Mouse (Mus musculus) embryonic facial prominence, embryonic 12.5 days (tissue): ENCODE measurements around the gene Ptrhd1. TPM values are rescaled to one million over a fixed set of nuclear protein-coding genes. Genes with fewer than 3 reads are reported as not detected.

ENCODE experiments used
- ATAC-seq: fragments of 200-750 bp; cut with Nextera tagmentation; 2 replicates; pipeline ENCODE4 v1.8.0; 2017; ENCODE audit not compliant: insufficient number of reproducible peaks, insufficient read depth, low FRiP score, low TSS enrichment
- H3K27ac ChIP-seq: fragments of 300-500 bp; sonication (generic); 2 replicates; pipeline ENCODE4 v1.5.1; 2016; ENCODE audit warnings: mild to moderate bottlenecking
- H3K27me3 ChIP-seq: fragments of 300-500 bp; sonication (generic); 2 replicates; pipeline ENCODE4 v1.6.1; 2016; ENCODE audit warnings: mild to moderate bottlenecking, moderate library complexity
- H3K36me3 ChIP-seq: fragments of 300-500 bp; sonication (generic); 2 replicates; pipeline ENCODE4 v1.6.1; 2016; ENCODE audit warnings: mild to moderate bottlenecking
- H3K4me1 ChIP-seq: fragments of 300-500 bp; sonication (generic); 2 replicates; pipeline ENCODE4 v1.6.1; 2016
- H3K4me2 ChIP-seq: fragments of 300-500 bp; sonication (generic); replicated peaks from 2 replicates; pipeline ENCODE4 v1.6.1; 2016; ENCODE audit warnings: mild to moderate bottlenecking, moderate library complexity
- H3K4me3 ChIP-seq: fragments of 300-500 bp; sonication (generic); 2 replicates; pipeline ENCODE4 v1.5.1; 2016; ENCODE audit warnings: mild to moderate bottlenecking
- H3K9ac ChIP-seq: fragments of 300-500 bp; sonication (generic); 2 replicates; pipeline ENCODE4 v1.6.1; 2016; ENCODE audit warnings: mild to moderate bottlenecking, moderate library complexity
- H3K9me3 ChIP-seq: fragments of 300-500 bp; sonication (generic); 2 replicates; pipeline ENCODE4 v1.6.1; 2016; ENCODE audit warnings: mild to moderate bottlenecking, moderate library complexity
- WGBS: fragments of 180-500 bp; shearing (Covaris S2); methylation state at CpG from one replicate; pipeline ENCODE4 v1.1.7; 2016; 5-methylcytosine and 5-hydroxymethylcytosine counted together
- polyA plus RNA-seq: library from polyadenylated mRNA; unstranded; fragments of >200 nt; fragmentation: Nextera tagmentation; extraction: Ambion mirVana; gene quantifications from 2 replicates; pipeline ENCODE4 v1.2.1, GENCODE M21; 2016

Gene Ptrhd1
- polyA plus RNA-seq, 1 experiment from 2014 or later: 4.8 TPM

DNA sequence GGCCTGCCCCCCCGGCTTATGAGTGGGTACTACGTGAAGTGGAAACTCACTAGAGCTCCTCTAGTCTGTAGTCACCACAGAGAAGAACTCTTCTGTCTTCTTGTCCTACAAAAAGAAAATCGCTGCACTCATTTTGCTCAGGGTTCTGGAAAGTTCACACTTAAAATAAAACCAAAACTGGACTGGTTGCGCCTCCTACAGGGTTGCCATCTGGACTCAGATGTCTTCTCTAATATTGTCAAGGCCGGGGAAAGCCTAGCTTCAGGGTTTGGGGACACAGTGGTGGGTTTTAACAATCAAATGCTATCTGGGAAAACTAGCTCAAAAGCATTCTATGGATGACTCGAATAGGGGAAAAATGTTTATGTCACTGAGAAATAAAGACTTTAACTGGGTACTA lies 16.0 kb downstream of the Ptrhd1 start:
- Histone ChIP-seq H3K27me3 (no peaks in the 10 kb centered on the region), H3K4me2 (no peak overlapping the region), H3K9ac (no peak overlapping the region), H3K27ac (no peak overlapping the region), H3K9me3 (no peaks in the 10 kb centered on the region), H3K4me1 (no peaks in the 10 kb centered on the region; the same call in 1 of the 2 replicates), H3K36me3 (peaks cover 24% of the 10 kb centered on the region), H3K4me3 (no peak overlapping the region)
- 83% methylated on average over 6 of the region's 6 CpGs for WGBS
- no peak for ATAC-seq

DNA sequence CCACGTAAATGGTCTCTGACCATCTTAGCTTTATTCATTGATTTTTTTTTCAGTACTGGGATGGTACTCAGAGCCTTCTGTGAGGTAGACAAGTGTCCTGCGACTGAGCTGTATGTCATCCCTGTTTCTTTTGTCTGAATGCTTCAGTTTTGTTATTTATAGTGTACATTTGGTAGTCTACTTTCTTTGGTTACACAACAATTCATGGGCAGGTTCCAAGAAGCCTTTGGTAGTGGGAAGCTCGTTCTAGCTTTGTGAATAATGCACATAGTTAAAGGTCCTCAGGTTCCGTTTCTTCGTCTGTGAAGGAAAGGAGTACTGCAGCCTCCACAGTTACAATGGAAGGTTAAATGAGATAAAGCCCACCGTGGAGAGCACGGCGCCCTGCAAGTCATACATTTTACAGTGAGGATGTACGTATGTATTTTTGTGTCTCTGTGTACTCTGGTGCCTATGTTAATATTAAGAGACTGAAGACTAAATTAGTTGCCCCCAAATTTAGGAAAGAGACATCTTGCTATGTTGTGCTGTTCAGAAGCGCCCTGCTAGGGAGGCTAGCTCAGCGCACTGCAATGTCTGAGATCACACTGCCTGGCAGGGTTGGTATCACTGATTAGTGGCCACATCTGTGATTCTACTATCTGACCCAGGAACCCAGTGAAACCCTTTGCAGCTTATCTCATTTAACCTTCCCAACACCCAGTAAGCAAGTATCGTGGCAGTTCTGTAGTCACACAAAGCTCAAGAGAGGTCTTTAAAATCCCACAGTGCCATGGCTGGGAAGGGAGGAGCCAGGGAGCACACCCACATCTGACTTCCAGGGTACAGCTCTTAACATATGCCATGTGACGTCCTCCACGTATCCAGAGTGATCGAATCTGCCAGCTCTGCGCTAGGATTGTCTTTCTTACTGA lies 19.2 kb downstream of the Ptrhd1 start:
- no peak for ATAC-seq
- H3K27ac ChIP-seq: no peak overlapping the region
- no peak overlapping the region for H3K9ac ChIP-seq
- WGBS: 90% methylated on average over 16 of the region's 16 CpGs
- no peak overlapping the region for H3K4me3 ChIP-seq
- no peaks in the 10 kb centered on the region for H3K9me3 ChIP-seq
- no peaks in the 10 kb centered on the region for H3K4me1 ChIP-seq
- no peaks in the 10 kb centered on the region for H3K27me3 ChIP-seq
- peaks cover 31% of the 10 kb centered on the region for H3K36me3 ChIP-seq
- H3K4me2 ChIP-seq: no peak overlapping the region

DNA sequence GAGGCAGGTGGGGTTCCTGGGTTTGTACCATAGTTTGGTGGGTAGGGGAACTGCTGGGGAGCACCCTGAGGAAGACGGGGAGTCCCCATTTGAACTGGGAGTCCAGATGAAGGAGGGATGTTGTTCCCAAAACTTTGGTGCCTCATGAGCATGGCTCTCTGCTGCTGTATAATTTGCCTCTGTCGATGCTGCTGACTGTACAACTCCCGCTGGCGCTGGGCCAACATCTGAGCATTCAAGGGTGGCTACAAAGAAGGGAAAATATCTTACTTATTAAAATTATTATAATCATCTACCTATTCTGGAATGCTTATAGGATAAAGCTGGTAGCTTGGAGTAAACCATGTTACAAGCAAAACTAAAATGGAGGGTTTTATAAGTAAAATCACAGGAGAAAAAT lies 33.9 kb downstream of the Ptrhd1 start:
- ATAC-seq: no peak
- Histone ChIP-seq H3K36me3 (peaks cover 26% of the 10 kb centered on the region), H3K4me2 (no peak overlapping the region), H3K9me3 (0 out of 2 replicates have a peak, but pooled peaks cover 5% of the 10 kb centered on the region), H3K9ac (no peak overlapping the region), H3K4me3 (no peak overlapping the region), H3K27me3 (no peaks in the 10 kb centered on the region), H3K27ac (no peak overlapping the region), H3K4me1 (no peaks in the 10 kb centered on the region)
- WGBS: 96% methylated on average over 4 of the region's 4 CpGs

DNA sequence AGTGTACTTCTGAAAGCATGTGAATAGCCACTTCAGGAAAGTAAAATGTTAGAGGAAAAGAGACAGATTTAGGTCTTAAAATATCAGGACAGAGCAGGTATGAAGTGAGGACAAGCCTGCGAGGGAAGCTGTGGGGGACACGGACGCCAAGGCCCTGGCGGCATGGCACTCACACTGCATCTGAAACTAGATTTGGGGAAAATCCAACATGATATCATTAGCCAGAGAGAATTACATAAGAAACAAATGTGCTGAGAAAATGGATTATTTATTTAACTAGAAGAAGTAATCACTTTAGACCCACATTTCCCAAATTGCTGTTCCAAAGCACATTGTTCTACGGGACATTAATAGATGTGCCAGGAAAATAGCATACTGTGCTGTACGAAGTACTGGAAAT lies 37.3 kb downstream of the Ptrhd1 start:
- H3K36me3 ChIP-seq: peaks cover 39% of the 10 kb centered on the region
- ATAC-seq: no peak
- WGBS: 92% methylated on average over 6 of the region's 6 CpGs
- 0 out of 2 replicates have a peak, but pooled peaks cover 5% of the 10 kb centered on the region for H3K9me3 ChIP-seq
- no peak overlapping the region for H3K4me2 ChIP-seq
- H3K9ac ChIP-seq: no peak overlapping the region
- H3K4me1 ChIP-seq: no peaks in the 10 kb centered on the region
- H3K27me3 ChIP-seq: no peaks in the 10 kb centered on the region
- H3K27ac ChIP-seq: no peak overlapping the region
- H3K4me3 ChIP-seq: no peak overlapping the region

DNA sequence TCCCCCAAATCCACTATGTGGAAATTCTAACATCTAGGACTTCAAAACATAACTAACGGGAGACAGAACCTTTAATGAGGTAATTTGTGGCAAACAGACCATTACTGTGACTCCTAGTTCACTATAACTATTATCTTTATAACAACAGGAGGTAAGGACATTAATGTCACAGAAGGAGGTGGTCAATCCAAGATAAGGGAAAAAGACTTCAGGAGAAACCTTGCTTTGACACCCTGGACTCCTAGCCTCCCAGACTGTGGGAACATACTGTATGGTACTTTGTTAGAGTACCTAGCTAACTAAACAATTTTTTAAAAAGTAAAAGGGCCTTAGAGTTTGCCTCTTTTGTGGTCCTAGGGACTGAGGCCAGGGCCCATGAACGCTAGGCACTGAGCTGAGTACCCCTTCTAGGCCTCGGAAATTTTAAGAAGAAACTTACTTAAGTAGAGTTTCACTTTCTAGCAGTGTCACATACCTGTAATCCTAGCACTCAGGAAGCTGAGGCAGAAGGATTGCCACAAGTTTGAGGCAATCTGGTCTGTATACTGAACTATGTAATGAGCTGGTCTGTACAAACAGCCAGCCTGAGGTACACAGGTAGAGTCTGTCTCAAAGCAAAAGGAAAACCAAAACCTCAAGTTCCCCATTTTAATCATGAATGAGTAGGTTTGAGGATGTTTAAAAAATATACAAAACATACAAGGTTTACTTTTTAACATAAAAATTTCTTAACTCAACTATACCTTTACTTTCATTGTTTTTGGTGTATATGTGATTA lies 45.3 kb downstream of the Ptrhd1 start:
- ATAC-seq: no peak
- Histone ChIP-seq H3K27ac (no peak overlapping the region), H3K27me3 (no peaks in the 10 kb centered on the region), H3K4me3 (no peak overlapping the region), H3K9ac (no peak overlapping the region), H3K4me2 (no peak overlapping the region), H3K4me1 (no peaks in the 10 kb centered on the region), H3K9me3 (no peaks in the 10 kb centered on the region), H3K36me3 (peaks cover 14% of the 10 kb centered on the region; the same call in 1 of the 2 replicates)
- 88% methylated on average over 3 of the region's 3 CpGs for WGBS

DNA sequence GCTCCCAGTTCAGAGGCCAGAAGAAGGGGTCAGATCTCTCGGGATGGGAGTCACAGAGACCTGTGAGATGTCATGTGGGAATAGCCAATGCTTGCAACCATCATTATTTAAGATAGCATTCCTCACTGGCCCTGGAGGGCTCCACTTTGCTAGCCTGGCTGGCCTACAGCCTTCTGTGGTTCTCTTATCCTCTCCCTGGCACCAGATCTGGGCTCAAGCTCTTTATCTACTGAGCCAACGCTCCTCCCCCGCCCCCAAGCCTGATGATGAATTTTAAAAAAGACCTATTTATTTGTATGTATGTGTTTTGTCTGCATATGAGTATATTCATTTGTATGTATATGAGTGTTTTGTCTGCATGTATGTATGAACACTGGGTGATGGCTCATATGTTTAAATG lies 46.1 kb downstream of the Ptrhd1 start:
- Histone ChIP-seq H3K9me3 (no peaks in the 10 kb centered on the region), H3K4me3 (no peak overlapping the region), H3K36me3 (0 out of 2 replicates have a peak, but pooled peaks cover 7% of the 10 kb centered on the region), H3K27me3 (no peaks in the 10 kb centered on the region), H3K9ac (no peak overlapping the region), H3K4me1 (no peaks in the 10 kb centered on the region), H3K4me2 (no peak overlapping the region), H3K27ac (no peak overlapping the region)
- ATAC-seq: no peak
- 91% methylated on average over 3 of the region's 3 CpGs for WGBS

DNA sequence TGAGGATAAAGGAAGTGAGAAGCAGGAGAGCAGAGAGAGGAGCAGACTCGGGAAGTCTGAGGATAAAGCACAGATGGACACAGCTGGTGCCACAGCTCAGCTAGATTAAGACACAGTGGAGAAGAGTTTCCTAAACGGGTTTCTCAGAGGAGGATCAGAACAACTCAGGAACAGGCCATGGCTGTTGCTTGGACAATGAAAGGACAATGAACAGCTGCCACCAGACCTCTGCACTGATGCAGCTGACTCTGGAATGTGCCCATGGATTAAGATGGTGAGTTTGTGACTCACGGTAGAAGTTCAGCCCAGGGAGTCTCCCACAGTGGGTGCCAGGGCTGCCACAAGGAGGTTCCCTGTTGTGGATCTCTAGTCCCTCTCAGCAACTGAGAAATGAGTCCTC lies 51.4 kb downstream of the Ptrhd1 start:
- no peaks in the 10 kb centered on the region for H3K27me3 ChIP-seq
- no peak overlapping the region for H3K9ac ChIP-seq
- no peaks in the 10 kb centered on the region for H3K4me1 ChIP-seq
- H3K4me2 ChIP-seq: no peak overlapping the region
- H3K9me3 ChIP-seq: no peaks in the 10 kb centered on the region
- 41% methylated on average over 3 of the region's 3 CpGs for WGBS
- H3K27ac ChIP-seq: no peak overlapping the region
- 0 out of 2 replicates have a peak, but pooled peaks cover 5% of the 10 kb centered on the region for H3K36me3 ChIP-seq
- ATAC-seq: no peak
- no peak overlapping the region for H3K4me3 ChIP-seq

Other genes starting within 250 kb of the Ptrhd1 start
- 10.3 and 11.9 TPM in 2 replicates for gene Efr3b, start 195.1 kb upstream of the Ptrhd1 start, polyA plus RNA-seq
- 10.9 and 14.0 TPM in 2 replicates for gene Dnajc27, start 151.4 kb upstream of the Ptrhd1 start, polyA plus RNA-seq
- gene Adcy3, start 100.9 kb upstream of the Ptrhd1 start, polyA plus RNA-seq: 14.7 and 16.2 TPM in 2 replicates
- gene Cenpo, start 267 bp downstream of the Ptrhd1 start, polyA plus RNA-seq: 17.1 and 17.7 TPM in 2 replicates
- gene Ncoa1, start 243.2 kb downstream of the Ptrhd1 start, polyA plus RNA-seq: 9.8 and 11.4 TPM in 2 replicates